Mouse (Mus musculus): ENCODE data around the gene Nsun7.
A peak's percentile ranks its signal among the peaks of the same experiment; 100 is the strongest.
"Not testable (repeated sequence)": the region's sequence is repeated elsewhere in the genome, so short reads cannot be mapped to it uniquely, and the experiment has no call there.

Gene Nsun7

DNA sequence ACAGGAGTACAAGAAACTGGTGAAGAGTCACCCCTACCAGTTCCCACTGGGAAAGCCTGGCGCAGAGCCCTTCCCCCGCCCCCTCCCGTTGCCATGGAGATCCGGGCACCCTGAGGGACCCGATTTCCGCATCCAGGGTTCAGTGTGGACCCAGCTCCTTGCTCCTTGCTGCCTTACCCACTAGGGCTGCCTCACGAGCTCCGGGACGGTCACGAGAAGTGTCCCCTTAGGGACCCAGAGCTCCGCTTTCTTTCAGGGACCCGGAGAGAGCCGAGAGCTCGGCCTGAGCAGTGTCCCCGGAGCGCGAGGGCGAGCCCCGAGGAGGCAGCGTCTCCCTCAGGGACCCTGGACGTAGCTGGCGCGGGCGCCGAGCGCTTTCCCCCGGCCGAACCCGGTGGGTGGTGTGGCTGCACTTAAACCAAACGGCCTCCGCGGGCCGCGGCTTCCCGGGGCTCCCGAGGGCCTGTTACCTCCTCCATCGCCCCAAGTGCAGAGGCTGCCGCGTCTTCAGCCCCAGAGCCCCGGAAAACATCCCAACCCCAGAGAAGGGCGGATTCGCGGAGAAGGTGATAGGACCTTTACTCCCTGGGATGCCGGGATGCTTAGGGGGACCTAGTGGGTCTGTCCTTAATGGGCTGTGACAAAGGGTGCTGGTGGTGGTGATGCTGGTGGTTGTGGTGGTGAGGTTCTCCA is at the start of gene Nsun7:
TSS of gene Nsun7 (plus strand) at position 142 of the 693 bp plus-strand sequence.
- DNase-seq = peak; percentile 35 to 41

DNA sequence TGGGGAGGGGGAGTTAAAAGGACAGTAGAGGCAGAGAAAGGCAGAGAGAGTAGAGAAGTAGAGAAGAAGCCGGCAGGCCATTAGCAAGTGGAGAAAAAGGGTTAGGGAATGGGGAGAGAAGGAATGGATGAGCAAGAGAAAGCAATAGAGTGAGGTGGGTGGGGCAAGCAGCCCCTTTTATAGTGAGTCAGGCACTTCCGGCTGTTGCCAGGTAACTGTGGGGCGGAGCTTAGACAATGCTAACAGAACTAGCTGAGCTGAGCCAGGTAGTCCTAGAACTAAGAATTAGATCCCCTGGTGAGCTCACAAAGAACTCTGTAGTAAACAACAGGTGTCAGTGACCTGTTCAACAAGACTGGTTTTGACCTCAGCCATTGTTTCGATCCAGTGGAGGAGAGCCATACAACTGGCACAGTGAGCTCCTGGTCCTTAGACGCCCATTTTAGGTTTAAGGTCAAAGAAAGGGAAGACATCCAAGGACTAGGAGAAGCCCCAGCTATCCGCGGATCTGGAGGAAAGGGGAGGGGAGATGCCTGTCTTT is 45.2 kb upstream of the Nsun7 start:
- DNase-seq = no peak

DNA sequence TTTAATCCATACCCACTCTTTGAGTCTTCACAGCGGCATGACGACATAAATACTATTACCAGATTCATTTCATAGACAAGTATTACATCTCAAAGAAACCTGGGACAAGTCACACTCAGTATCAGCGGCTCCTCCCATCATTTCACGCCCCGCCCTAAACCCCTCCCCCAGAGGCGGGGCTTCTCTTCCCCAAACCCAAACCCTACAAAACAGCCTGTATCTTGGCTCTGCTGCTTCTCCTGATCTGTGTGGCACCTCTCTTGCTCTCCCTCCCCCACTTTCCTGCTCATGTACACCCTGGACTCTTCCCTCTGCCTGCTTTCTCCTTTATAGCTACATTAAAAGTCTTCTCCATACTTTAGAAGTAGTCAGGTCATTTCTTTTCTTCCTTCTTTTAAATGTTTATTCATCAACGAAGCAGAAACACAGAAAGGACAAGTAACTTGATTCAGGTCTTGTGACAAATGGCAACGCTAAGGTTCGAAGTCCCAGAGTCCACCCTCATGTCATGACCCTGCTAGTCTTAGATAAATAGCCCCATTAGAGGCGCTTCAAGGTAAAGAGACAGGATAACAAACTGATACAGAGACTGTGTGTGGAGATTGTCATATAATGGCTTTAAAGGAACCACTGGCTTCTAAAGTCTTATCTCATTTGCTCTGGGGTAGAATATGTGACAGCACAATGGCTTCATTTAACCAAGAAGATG is 44.0 kb upstream of the Nsun7 start:
- DNase-seq = no peak

DNA sequence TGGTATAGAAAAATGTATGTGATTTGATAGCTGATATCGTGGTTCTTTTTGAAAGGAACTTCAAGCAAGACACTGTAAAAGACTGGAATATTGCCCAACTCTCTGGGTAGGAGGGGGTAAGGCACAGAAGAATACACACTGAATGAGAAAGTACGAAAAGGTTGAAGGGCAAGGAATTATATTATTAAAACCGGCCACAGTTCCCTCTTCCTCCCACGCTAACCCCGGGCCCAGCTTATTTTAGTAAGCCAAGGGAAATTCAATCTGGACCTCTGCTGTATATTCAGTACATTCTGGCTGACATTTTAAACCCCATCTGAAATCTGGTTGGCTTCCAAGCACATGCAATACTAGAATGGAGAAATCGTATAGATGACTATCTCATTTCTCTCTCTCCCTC is 40.0 kb upstream of the Nsun7 start:
- no peak for DNase-seq

DNA sequence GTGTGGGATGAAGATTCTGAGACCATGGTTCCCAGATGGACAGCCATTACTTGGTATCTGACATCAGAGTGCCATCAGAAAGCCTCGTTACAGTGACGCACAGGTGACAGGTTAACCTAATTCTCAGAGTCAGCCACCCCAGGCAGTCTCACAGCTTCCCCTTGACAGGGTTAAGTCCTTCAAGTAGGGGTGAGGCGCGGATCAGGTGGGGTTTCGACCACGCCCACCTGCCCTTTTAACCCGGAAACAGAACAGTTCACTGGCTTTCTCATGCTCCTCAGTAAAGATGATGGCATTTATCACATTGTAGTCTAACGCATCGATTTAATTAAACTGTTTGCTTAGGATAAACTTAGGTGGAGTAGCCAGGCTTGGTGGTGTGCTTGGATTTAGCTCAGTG is 39.1 kb upstream of the Nsun7 start:
- DNase-seq = no peak

DNA sequence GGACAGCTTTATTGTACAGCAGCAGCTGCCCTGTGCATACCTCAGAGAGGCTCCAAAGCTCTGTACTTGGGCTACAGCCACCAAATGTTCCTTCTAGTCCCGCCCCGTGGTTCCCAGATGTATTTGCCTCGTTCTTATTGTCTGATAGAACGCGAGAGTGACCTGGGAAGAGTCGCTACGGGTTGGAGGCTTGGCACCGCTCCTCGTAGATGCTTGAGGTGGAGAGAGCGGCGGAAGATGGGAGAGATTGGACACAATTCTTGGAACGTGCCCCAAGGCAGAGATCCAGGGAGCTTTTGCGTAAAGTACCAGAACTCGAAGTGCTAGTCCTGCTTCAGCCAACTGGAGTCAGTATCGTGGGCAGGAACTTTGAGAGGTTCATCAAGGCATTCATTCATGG is 36.8 kb upstream of the Nsun7 start:
- no peak for DNase-seq

DNA sequence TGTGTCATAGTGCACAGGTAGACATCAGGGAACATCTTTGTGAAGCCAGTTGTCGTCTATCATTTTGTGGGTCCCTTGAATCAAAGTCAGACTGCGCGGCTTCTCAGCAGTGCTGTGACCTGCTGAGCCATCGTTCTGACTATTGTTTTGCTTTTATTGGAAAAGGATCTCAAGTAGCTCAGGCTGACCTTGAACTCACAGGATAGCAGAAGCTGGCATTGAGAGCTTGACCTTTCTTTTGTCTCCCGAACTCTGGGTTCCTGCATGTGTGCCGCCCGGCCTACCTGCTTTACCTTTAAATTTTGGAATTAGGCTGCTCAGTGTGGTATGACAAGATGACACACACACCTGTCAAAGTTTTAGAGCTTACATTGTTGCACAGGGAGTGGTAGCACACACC is 33.2 kb upstream of the Nsun7 start:
- no peak for DNase-seq

DNA sequence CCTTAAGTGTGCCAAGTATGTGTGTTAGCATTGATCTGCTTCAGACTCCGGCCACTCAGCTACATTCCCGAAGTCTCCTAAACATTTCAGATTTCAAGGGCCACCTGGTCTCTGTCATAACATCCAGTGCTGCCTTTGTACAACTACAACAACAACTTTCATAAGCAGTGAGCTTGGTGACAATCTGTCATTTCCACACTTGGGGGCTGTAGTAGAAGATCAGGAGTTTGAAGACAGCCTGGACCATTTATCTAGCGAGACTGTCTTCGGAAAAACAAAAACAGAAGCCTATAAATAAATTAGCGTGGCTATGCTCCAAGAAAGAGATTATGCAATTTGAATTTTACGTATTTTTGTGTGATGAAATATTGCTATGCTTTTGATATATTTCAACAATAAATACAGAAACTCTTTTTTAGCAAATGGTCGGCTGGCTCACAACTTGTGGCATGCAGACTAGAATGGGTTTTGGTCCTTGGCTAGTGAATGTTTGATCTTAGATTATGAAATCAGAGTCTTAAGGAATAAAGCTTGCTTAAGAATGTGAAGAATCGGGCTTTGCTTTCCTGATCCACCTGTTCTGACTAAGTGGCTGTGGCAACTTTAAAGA is 27.9 kb upstream of the Nsun7 start:
- DNase-seq = no peak

DNA sequence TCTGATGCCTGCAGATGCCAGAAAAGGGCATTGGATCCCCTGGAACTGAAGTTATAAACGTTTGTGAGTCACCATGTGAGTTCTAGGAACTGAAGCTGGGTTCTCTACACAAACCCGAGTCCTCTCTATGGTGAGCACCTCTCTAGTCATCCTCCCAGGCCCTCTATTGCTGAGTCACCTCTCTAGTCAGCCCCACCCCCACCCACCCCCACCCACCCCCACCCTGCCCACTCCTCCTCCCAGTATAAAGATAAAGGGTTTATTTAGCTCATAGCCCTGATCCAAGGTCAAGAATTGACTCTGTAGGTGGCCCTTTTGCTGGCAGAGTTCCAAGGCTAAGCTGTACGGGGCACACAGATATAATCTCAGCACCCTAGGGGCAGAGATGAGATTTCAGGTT is 27.2 kb upstream of the Nsun7 start:
- no peak for DNase-seq

DNA sequence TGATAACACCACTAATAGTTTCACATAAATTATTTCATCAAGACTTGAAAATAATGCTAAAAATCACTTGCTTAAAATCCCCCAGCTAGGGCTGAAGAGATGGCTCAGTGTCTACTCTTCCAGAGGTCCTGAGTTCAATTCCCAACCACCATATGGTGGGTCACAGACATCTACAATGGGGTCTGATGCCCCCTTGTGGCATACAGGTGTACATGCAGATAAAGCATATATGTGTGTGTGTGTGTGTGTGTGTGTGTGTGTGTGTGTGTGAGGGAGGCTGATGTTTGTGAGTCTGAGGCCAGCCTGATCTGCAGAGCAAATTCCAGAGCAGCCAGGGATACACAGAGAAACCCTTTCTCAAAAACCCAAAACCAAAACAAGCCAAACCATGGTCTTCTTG is 17.8 kb upstream of the Nsun7 start:
- DNase-seq = no peak

DNA sequence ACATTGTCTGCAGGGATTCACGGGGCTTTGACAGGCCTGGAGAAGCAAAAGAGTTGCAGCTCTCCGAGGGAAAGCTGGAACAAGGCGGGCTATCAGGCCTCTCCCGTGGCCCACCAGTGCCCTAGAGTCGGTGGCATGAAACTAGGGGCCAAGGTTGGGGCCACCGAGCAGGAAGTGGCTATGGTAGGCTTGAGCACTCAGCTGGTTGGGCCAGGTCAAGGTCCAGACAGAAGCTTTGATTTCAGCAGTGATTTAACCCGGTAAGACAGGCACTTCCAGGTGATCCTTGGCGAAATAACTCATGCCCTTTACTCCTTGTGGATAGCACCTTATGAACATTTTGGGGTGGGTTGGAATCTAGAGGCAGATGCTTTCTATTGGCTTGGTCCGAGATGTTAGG is 16.2 kb upstream of the Nsun7 start:
- DNase-seq = no peak

DNA sequence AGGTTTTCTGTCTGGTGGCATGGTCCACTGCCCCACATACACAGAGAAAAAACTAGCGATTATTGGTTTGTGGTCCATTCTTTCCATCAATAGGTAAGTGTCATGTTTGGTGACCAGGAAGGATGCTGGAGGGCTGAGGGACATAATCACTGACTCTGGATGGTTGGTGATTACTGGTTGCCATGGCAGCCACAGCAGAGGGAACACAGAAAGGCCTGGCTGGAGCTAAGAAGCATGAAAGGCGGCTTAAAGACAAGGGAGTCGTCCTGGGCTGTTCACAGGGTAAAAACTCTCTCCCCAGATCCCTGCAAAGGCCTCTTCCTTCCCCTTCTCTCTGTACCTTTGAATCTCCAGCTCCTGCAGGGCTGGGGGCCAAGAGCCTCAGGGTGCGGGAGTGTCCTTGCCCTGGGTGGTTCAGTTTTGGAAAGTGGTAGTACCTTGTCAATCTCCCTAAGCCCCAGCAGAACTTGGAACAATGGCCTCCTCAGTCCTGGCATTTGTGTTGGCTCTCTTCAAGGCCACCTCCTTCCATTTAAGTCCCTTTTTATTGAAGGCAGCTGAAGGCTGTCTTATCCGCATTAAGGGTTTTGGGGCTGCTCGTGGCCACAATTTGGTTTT is 15.5 kb upstream of the Nsun7 start:
- DNase-seq = no peak

DNA sequence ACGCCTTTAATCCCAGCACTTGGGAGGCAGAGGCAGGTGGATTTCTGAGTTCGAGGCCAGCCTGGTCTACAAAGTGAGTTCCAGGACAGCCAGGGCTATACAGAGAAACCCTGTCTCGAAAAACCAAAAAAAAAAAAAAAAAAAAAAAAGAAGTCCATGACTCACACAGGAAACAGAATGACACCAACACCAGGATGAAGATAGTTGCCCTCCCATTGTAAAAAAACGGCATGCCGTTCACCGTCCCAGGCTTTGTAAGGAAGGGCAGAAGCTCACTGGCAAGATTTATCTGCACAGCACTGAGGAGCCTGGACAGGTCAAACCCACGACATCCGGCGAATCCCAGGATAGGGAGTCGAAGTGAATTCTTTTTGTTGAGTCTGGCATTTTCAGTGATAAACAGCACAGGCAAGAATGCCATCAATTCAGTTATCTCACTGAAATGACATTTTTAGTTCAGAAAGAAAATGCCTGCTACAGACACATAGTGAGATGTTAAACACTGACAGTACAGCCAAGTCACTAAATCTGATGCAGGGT is 13.7 kb upstream of the Nsun7 start:
- DNase-seq = no peak

DNA sequence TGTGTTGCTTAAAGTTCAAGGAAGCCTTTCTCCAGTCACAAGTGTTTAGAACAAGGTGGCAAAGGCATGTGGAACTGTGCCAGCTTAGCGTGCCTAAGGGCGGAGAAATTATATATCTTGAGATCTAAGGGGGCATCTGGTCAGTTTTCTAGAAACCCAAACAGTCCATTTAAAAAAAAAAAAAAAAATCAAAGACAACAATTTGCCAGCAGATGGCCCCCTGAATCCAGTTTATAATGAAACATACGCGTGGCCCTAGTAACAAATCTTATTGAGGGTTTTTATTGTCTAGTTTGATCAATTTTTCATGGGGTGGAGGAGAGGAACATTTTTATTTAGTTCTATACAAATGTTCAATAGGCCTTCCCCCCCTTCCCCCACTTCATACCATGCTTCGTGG is 6.5 kb upstream of the Nsun7 start:
- DNase-seq = no peak

DNA sequence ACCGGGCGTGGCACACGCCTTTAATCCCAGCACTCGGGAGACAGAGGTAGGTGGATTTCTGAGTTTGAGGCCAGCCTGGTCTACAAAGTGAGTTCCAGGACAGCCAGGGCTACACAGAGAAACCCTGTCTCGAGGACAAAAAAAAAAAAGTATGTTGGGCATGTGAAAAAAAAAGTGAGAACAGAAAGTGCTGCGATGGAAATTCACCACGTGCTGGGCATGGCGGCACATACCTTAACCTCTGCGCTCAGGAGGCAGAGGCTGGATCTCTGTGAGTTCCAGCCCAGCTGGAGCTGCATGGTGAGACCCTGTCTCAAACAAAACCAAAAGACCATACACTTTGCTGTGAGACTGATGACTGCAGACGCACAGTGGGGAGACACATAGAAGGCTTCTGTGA is 4.7 kb upstream of the Nsun7 start:
- no peak for DNase-seq

DNA sequence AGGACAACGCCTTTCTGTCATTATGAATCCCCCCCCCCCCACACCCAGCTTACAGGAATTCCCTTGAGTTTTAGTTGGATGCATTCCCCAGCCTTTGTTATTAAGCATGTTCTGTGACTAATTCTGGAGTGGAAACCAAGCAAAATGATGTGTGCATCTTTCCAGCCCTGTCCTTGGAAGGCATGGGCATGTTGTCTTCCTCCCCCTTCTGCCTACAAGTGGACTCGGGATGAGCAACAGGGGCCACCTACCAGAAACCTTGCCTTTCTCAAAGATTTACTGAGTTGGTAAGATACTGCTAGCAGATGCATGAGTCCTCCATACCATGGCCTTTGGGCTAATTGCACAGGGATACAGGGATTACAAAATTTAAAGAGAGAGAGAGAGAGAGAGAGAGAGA is 697 bp upstream of the Nsun7 start:
- DNase-seq = no peak

DNA sequence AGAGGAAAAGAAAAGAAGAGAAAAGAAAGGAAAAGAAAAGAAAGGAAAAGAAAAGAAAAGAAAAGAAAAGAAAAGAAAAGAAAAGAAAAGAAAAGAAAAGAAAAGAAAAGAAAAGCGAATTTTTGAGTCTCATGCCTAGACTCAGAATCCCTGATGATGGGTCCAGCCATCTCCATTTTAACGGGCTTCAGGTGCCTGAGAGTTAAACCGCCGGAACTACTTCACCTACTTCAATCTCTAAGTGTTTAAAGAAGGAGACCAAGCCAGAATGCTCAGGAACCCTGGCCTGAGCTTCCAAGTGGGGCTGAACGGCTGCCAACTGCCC is 304 bp upstream of the Nsun7 start:
- not testable (repeated sequence) for DNase-seq

DNA sequence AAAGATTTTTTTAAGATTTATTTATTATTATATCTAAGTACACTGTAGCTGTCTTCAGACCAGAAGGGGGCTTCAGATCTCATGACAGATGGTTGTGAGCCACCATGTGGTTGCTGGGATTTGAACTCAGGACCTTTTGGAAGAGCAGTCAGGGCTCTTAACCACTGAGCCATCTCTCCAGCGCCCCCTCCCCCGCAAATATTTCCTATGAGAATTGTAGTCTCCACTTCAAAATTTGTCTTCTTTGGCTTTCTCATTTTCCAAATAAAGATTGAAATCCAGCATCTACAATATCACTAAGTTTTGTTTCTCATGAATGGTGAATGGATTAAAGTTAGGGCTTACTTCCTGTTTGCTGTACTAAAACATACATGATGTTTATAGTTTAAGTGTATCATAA is 2.8 kb downstream of the Nsun7 start:
- no peak for DNase-seq

DNA sequence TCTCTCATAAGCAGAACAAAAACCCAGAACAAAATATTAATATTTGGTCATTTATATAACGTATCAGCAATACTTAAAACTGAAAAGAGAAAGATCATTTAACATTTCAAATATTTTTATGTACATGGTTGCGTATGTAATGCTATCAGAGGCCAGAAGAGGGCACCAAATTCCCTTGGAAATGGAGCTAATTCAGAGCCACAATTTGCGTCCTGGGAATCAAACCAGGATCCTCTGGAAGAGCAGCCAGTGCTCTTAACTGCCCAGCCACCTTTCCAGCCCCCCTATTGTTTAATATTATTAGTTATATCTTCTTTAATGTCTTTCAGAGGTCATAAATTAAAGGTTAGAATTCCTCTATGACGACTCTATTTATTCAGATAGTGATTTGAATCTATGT is 3.7 kb downstream of the Nsun7 start:
- DNase-seq = no peak

DNA sequence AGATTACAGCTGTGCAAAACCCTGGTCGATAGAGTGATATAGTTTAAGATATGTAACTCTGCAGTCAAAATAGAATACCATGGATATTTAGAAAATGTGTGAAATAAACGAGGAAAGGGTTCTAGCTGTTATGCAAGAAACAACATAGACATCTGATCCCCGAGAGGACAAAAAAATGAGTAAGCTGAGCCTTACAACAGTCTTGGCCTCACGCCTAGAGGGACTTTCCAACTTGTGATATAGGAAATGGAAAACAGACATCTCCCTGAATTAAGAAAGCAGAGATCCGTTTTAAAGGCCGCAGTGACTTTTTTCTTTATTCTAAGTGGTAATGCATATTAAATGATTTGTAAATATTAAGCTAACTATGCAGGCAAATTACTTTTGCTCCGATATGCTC is 9.9 kb downstream of the Nsun7 start:
- no peak for DNase-seq

DNA sequence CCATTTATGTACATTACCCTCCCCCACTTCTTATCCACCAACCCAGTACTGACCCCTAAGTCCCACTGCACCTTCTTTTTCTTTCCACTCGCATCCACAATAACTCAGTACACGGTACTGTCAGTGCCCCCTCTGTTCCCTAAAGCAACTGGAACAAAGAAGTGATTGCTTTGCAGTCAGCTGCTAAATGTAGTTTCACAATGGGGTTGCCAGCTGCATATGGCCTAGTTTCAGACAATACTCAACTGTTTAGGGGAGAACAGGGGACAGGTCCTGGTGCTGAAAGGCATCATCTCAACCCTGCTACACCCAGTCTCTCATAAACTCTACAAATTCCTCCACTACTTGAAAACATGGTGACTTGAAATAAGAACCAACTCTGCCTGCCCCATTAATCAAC is 11.4 kb downstream of the Nsun7 start:
- no peak for DNase-seq

DNA sequence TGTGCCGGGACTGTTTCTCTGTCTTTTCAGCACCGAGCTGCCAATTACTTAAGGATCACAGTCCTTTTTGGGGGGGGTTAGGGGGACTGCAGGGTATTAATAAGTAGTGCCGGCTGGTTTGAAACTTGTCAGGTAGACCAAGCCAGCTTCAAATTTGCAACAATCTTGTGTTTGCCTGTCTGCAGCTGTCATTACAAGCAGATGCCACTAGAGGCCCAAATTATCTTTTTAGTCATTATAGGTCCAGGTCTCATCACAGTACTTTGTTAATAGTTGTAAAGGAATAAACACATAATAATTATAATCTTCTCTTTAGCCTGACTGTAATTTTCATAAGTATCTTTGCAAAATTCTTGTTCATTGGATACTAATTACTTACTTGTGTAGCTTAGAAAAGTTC is 14.7 kb downstream of the Nsun7 start:
- no peak for DNase-seq

DNA sequence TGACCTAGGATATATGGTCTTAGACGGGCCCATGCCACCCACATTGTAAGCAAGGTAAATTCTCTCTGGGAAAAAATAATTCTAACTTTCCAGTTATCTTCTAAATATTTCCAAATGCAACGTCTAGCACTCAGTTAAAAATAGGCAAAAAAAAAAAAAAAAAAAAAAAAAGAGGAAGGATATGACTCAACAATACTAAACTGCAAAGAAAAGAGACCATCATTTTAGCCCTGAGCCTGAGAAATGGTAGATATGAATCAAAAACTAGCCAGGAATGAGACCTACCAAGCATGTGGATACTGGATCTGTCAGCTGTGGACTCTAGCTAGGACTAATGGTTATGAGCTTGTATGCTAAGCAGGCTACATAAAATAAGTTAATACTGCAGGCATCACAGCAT is 20.0 kb downstream of the Nsun7 start:
- no peak for DNase-seq

DNA sequence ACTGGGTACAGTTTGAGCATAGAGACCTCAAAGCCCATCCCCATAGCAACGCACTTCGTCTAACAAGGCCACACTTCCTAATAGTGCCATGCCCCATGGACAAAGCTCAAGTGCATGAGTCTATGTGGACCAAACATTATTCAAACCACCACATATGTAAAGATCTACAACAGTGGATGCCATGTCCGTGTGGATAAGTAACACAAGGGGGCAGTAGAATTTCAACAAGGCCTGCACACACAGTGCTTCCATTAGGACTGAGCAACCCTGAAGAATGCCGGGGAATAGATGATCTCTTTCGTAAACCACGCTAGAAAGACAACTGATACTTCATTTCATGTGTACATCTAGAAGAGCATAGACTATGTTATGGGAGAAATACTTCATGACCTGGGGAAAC is 21.0 kb downstream of the Nsun7 start:
- DNase-seq = no peak

Data from thymus, adult 18-20 months (tissue).